Mouse (Mus musculus) heart, adult 2 months (tissue): ENCODE data around the gene Dzip1.

Experiments used
- CTCF ChIP-seq: fragments of 200-600 bp; IDR thresholded peaks from 2 replicates; pipeline ENCODE4 v1.8.1; 2022; ENCODE audit warnings: antibody characterized with exemption, mild to moderate bottlenecking, moderate library complexity
- POLR2A ChIP-seq: fragments of 200-500 bp; IDR thresholded peaks from 2 replicates; pipeline ENCODE4 v1.6.1; 2011; ENCODE audit warnings: mild to moderate bottlenecking, low read depth, low read length, control low read depth; ENCODE audit not compliant: insufficient read depth

GRCm38 (mm10) chr14:118836754-118837153 lies 88.5 kb downstream of the Dzip1 start:
- TF ChIP-seq CTCF (no peak), POLR2A (no peak)
